Mouse (Mus musculus) cerebellum, adult 2 months (tissue): ENCODE measurements around the gene 1190005I06Rik.

ENCODE experiments used
- CTCF ChIP-seq: fragments of 200-500 bp; IDR thresholded peaks from 2 replicates; pipeline ENCODE4 v1.5.1; 2011; ENCODE audit warnings: low read depth, mild to moderate bottlenecking, control low read depth, low read length, moderate library complexity, borderline replicate concordance; ENCODE audit not compliant: insufficient read depth
- POLR2A ChIP-seq: fragments of 200-500 bp; IDR thresholded peaks from 2 replicates; pipeline ENCODE4 v1.6.1; 2011; ENCODE audit warnings: low read length, control low read depth, borderline replicate concordance; ENCODE audit not compliant: insufficient read depth

DNA sequence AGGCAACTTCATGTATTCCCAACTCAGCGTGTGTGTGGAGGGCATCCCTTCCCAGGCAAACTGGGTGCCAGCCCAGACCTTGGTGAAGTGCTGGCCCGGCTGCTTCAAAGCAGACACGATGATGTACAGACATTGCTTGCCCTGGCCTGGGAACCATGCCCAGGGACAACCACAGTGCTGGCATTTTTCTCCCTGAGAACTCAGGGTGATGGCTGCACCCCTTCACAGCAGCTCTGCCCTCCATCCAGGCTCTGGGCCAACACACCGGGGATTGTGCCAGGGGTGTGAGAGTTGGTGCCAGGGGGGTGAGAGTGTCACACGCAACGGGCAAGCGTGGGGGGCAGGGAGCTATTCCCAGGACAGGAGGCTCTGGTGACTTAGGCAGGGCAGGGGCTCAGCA is 2.8 kb downstream of the 1190005I06Rik start:
- TF ChIP-seq POLR2A (no peak), CTCF (no peak)
